Mouse (Mus musculus): ENCODE measurements around the gene Cgrrf1. TPM values are rescaled to one million over a fixed set of nuclear protein-coding genes. Genes with fewer than 3 reads are reported as not detected.

The Cgrrf1 gene
- total and polyA plus RNA-seq, 2 experiments: 27.8 to 63.8 TPM

GRCm38 (mm10) chr14:46881581-46882430 lies 49.9 kb downstream of the Cgrrf1 start:
- DNase-seq (ENCODE audit: extremely low read depth, low read depth, low spot score): peak; percentile 65
- Histone ChIP-seq H3K4me3 (ENCODE audit: insufficient read depth, low read depth, low read length) (peak overlapping the region; percentile 80), H3K27me3 (ENCODE audit: control insufficient read depth, insufficient read depth, low read length) (no peaks in the 10 kb centered on the region), H3K27ac (replicated peaks; ENCODE audit: insufficient read depth, low read depth, low read length) (peak overlapping the region; percentile 98), H3K79me2 (ENCODE audit: control insufficient read depth, insufficient read depth, low read length) (no peaks in the 10 kb centered on the region), H3K4me1 (ENCODE audit: control insufficient read depth, insufficient read depth, low read length) (peaks cover 4% of the 10 kb centered on the region), H3K9ac (ENCODE audit: low read depth, low read length) (peak overlapping the region; percentile 90), H3K36me3 (ENCODE audit: control insufficient read depth, insufficient read depth, low read length) (no peaks in the 10 kb centered on the region)
- TF ChIP-seq CTCF (IDR thresholded peaks at IDR 0.05; ENCODE audit: low read depth, low read length) (no peak), POLR2A (IDR thresholded peaks at IDR 0.05; ENCODE audit: extremely low read depth, insufficient read depth, low read length) (no peak)
- WGBS: 7% methylated on average over 40 of the region's 40 CpGs

DNA sequence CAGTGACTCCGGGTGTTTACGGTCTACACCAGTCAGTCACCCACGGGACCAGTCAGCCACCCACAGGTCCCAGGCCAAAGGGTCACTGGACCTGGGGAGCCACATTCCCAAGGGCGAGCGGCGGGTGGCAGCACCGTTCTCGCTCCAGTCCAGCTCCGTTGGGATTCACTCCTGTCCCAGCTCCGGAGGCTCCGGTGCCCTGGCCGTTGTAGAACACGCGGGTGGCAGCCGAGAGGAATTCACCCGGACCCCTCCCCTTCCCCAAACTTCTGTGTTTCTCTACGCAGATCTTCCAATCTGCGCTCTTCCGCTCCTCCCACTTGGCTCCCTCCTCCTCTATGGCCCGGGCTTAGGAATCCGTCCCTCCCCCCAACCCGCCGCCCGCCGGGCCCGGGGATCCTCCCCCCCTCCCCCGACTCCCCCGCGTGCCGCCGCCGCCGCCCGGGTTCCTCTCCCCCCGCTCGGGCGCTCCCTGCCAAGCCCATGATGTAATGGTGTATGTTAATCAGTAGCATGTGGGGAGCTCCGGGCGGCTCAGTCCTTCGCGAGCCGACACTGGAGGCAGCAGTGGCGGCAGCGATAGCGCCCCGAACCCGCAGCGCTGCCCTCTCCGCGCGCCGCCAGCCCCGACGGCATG lies 50.6 kb downstream of the Cgrrf1 start, which contains the start of gene Samd4:
Samd4 (plus strand) TSS at position 424 of the 637 bp plus-strand sequence.
- no peaks in the 10 kb centered on the region for H3K79me2 ChIP-seq (ENCODE audit: control insufficient read depth, insufficient read depth, low read length)
- under 1% methylated on average over 52 of the region's 54 CpGs for WGBS
- no peaks in the 10 kb centered on the region for H3K36me3 ChIP-seq (ENCODE audit: control insufficient read depth, insufficient read depth, low read length)
- H3K4me3 ChIP-seq (ENCODE audit: insufficient read depth, low read depth, low read length): peak within 1 kb of the TSS; percentile 80
- TF ChIP-seq CTCF (IDR thresholded peaks at IDR 0.05; ENCODE audit: low read depth, low read length) (peak; percentile 52), POLR2A (IDR thresholded peaks at IDR 0.05; ENCODE audit: extremely low read depth, insufficient read depth, low read length) (peak; percentile 78)
- DNase-seq (ENCODE audit: extremely low read depth, low read depth, low spot score): peak; percentile 88
- H3K27me3 ChIP-seq (ENCODE audit: control insufficient read depth, insufficient read depth, low read length): no peaks in the 10 kb centered on the region
- H3K9ac ChIP-seq (ENCODE audit: low read depth, low read length): peak within 1 kb of the TSS; percentile 95
- peaks cover 4% of the 10 kb centered on the region for H3K4me1 ChIP-seq (ENCODE audit: control insufficient read depth, insufficient read depth, low read length)
- peak within 1 kb of the TSS; percentile 98 for H3K27ac ChIP-seq (replicated peaks; ENCODE audit: insufficient read depth, low read depth, low read length)

- peak; percentile 25 for DNase-seq (ENCODE audit: extremely low read depth, low read depth, low spot score)
- Histone ChIP-seq H3K9ac (ENCODE audit: low read depth, low read length) (peak overlapping the region; percentile 95), H3K79me2 (ENCODE audit: control insufficient read depth, insufficient read depth, low read length) (no peaks in the 10 kb centered on the region), H3K27me3 (ENCODE audit: control insufficient read depth, insufficient read depth, low read length) (no peaks in the 10 kb centered on the region), H3K4me1 (ENCODE audit: control insufficient read depth, insufficient read depth, low read length) (peaks cover 4% of the 10 kb centered on the region), H3K36me3 (ENCODE audit: control insufficient read depth, insufficient read depth, low read length) (no peaks in the 10 kb centered on the region), H3K4me3 (ENCODE audit: insufficient read depth, low read depth, low read length) (peak overlapping the region; percentile 80), H3K27ac (replicated peaks; ENCODE audit: insufficient read depth, low read depth, low read length) (peak overlapping the region; percentile 60)
- 2% methylated on average over 65 of the region's 70 CpGs for WGBS
- TF ChIP-seq POLR2A (IDR thresholded peaks at IDR 0.05; ENCODE audit: extremely low read depth, insufficient read depth, low read length): no peak
- TF ChIP-seq CTCF (IDR thresholded peaks at IDR 0.05; ENCODE audit: low read depth, low read length): no peak; the same call in 1 of the 2 replicates
Measured at GRCm38 (mm10) chr14:46883068-46883870, 51.3 kb downstream of the Cgrrf1 start.

DNA sequence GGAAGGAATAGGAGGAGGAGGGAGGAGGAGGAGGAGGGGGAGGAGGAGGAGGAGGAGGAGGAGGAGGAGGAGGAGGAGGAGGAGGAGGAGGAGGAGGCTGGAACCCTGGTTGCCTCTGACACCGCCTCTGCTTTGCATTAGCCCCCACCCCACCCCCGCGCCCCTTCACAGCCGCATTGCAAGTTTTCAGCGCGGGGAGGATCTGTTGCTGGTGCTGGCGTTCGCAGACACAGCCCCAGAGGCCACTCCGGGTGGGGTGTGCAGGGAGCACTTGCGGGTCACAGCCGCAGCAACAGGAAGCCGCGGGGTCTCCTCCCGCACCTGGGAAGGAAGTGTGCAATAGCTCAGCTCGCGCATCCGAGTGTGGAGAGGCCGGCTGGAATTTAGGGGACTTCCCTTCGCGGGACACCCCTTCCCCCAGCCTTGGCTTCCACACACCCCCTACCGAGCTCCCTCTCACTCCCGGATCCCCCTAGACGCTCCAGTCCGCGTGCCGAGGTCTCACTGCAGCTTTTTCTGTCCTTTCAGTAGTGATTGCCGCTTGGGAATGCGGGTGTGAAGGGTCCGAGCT lies 52.0 kb downstream of the Cgrrf1 start:
- H3K9ac ChIP-seq (ENCODE audit: low read depth, low read length): peak overlapping the region; percentile 65
- H3K27me3 ChIP-seq (ENCODE audit: control insufficient read depth, insufficient read depth, low read length): no peaks in the 10 kb centered on the region
- no peak for DNase-seq (ENCODE audit: extremely low read depth, low read depth, low spot score)
- peak overlapping the region; percentile 80 for H3K4me3 ChIP-seq (ENCODE audit: insufficient read depth, low read depth, low read length)
- no peaks in the 10 kb centered on the region for H3K79me2 ChIP-seq (ENCODE audit: control insufficient read depth, insufficient read depth, low read length)
- no peak for TF ChIP-seq CTCF (IDR thresholded peaks at IDR 0.05; ENCODE audit: low read depth, low read length)
- TF ChIP-seq POLR2A (IDR thresholded peaks at IDR 0.05; ENCODE audit: extremely low read depth, insufficient read depth, low read length): no peak
- WGBS: under 1% methylated on average over 28 of the region's 29 CpGs
- no peaks in the 10 kb centered on the region for H3K36me3 ChIP-seq (ENCODE audit: control insufficient read depth, insufficient read depth, low read length)
- H3K4me1 ChIP-seq (ENCODE audit: control insufficient read depth, insufficient read depth, low read length): peaks cover 4% of the 10 kb centered on the region
- no peak overlapping the region for H3K27ac ChIP-seq (replicated peaks; ENCODE audit: insufficient read depth, low read depth, low read length)

DNA sequence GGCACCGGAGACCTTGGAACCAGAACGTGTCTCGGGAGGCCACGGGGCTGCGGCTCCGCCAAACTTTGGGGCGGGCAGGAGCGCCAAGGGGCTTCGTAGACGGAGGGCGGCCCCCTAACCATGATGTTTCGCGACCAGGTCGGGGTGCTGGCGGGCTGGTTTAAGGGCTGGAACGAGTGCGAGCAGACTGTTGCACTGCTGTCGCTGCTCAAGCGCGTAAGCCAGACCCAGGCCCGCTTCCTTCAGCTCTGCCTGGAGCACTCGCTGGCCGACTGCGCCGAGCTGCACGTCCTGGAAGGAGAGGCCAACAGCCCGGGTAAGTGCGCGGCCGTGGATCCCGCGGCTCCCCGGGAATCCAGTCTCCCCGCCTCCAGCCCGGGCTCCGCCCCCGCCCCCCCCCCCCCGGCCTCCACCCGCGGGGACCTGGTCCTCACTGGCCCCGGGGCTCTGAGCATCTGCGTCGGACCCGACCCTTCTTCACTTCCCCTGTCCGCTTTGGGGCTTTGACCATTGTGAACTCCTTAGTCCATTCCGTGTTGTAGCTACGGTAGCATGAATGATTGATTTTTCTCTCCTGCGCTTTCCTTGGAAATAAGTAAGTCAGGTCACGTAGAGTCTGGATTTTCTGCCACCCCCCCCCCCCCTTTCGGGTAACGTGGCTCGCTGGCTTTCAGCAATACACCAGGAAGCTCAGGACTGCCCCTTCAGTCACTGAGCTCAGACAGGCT lies 52.9 kb downstream of the Cgrrf1 start:
- H3K9ac ChIP-seq (ENCODE audit: low read depth, low read length): peak overlapping the region; percentile 79
- WGBS: under 1% methylated on average over 50 of the region's 52 CpGs
- TF ChIP-seq POLR2A (IDR thresholded peaks at IDR 0.05; ENCODE audit: extremely low read depth, insufficient read depth, low read length) (0 out of 2 replicates have a peak, but pooled peaks have one; percentile 18), CTCF (IDR thresholded peaks at IDR 0.05; ENCODE audit: low read depth, low read length) (no peak)
- H3K79me2 ChIP-seq (ENCODE audit: control insufficient read depth, insufficient read depth, low read length): no peaks in the 10 kb centered on the region
- no peak overlapping the region for H3K27ac ChIP-seq (replicated peaks; ENCODE audit: insufficient read depth, low read depth, low read length)
- no peak for DNase-seq (ENCODE audit: extremely low read depth, low read depth, low spot score)
- H3K4me3 ChIP-seq (ENCODE audit: insufficient read depth, low read depth, low read length): peak overlapping the region; percentile 72
- H3K4me1 ChIP-seq (ENCODE audit: control insufficient read depth, insufficient read depth, low read length): peaks cover 4% of the 10 kb centered on the region
- H3K36me3 ChIP-seq (ENCODE audit: control insufficient read depth, insufficient read depth, low read length): no peaks in the 10 kb centered on the region
- H3K27me3 ChIP-seq (ENCODE audit: control insufficient read depth, insufficient read depth, low read length): no peaks in the 10 kb centered on the region

All from liver, adult 2 months (tissue).